Mouse (Mus musculus): ENCODE results near the gene Gm5431. TPM values are rescaled to one million over a fixed set of nuclear protein-coding genes. Genes with fewer than 3 reads are reported as not detected.
A peak's percentile ranks its signal among the peaks of the same experiment; 100 is the strongest.

The Gm5431 gene
- polyA plus RNA-seq, 1 experiment from 2014 or later: 0.30 TPM

- Histone ChIP-seq H3K4me3 (ENCODE audit: low read depth, low read length) (no peak overlapping the region), H3K4me1 (replicated peaks; ENCODE audit: control insufficient read depth, insufficient read depth, low read length) (peaks cover 22% of the 10 kb centered on the region), H3K9me3 (ENCODE audit: control insufficient read depth, low read length) (no peaks in the 10 kb centered on the region), H3K27ac (ENCODE audit: low read depth) (no peak overlapping the region), H3K4me2 (ENCODE audit: low read length) (no peak overlapping the region), H3K27me3 (replicated peaks; ENCODE audit: control insufficient read depth, insufficient read depth, low read length) (no peaks in the 10 kb centered on the region), H3K9ac (ENCODE audit: low read length) (no peak overlapping the region), H3K36me3 (ENCODE audit: control insufficient read depth, insufficient read depth, low read length) (no peaks in the 10 kb centered on the region)
- WGBS: 1% methylated on average over 4 of the region's 4 CpGs
- ATAC-seq (replicated peaks; ENCODE audit: low FRiP score, low TSS enrichment, low read depth) (peak; percentile 36; the same call in 1 of the 2 replicates), DNase-seq (ENCODE audit: low spot score) (peak; percentile 78)
Measured at GRCm38 (mm10) chr11:48874465-48874864, 27.5 kb downstream of the Gm5431 start.

- no peak overlapping the region for H3K9ac ChIP-seq (ENCODE audit: low read length)
- H3K4me2 ChIP-seq (ENCODE audit: low read length): peak overlapping the region; percentile 16; the same call in 1 of the 2 replicates
- WGBS: 53% methylated on average over 10 of the region's 10 CpGs
- H3K4me1 ChIP-seq (replicated peaks; ENCODE audit: control insufficient read depth, insufficient read depth, low read length): peaks cover 29% of the 10 kb centered on the region
- H3K9me3 ChIP-seq (ENCODE audit: control insufficient read depth, low read length): no peaks in the 10 kb centered on the region
- H3K27me3 ChIP-seq (replicated peaks; ENCODE audit: control insufficient read depth, insufficient read depth, low read length): no peaks in the 10 kb centered on the region
- peak overlapping the region; percentile 82 for H3K27ac ChIP-seq (ENCODE audit: low read depth)
- H3K36me3 ChIP-seq (ENCODE audit: control insufficient read depth, insufficient read depth, low read length): no peaks in the 10 kb centered on the region
- H3K4me3 ChIP-seq (ENCODE audit: low read depth, low read length): no peak overlapping the region
- DNase-seq (ENCODE audit: low spot score) (no peak), ATAC-seq (replicated peaks; ENCODE audit: low FRiP score, low TSS enrichment, low read depth) (peak; percentile 25; the same call in 1 of the 2 replicates)
Measured at GRCm38 (mm10) chr11:48873591-48874290, 28.3 kb downstream of the Gm5431 start.

GRCm38 (mm10) chr11:48872695-48873300, 29.2 kb downstream of the Gm5431 start:
- peaks cover 31% of the 10 kb centered on the region for H3K4me1 ChIP-seq (replicated peaks; ENCODE audit: control insufficient read depth, insufficient read depth, low read length)
- H3K9me3 ChIP-seq (ENCODE audit: control insufficient read depth, low read length): no peaks in the 10 kb centered on the region
- ATAC-seq (replicated peaks; ENCODE audit: low FRiP score, low TSS enrichment, low read depth) (peak; percentile 26), DNase-seq (ENCODE audit: low spot score) (no peak)
- 70% methylated on average over 7 of the region's 7 CpGs for WGBS
- H3K4me3 ChIP-seq (ENCODE audit: low read depth, low read length): no peak overlapping the region
- H3K9ac ChIP-seq (ENCODE audit: low read length): no peak overlapping the region
- no peaks in the 10 kb centered on the region for H3K27me3 ChIP-seq (replicated peaks; ENCODE audit: control insufficient read depth, insufficient read depth, low read length)
- no peaks in the 10 kb centered on the region for H3K36me3 ChIP-seq (ENCODE audit: control insufficient read depth, insufficient read depth, low read length)
- H3K27ac ChIP-seq (ENCODE audit: low read depth): peak overlapping the region; percentile 82
- peak overlapping the region; percentile 73 for H3K4me2 ChIP-seq (ENCODE audit: low read length)

- Histone ChIP-seq H3K4me2 (ENCODE audit: low read length) (peak overlapping the region; percentile 73), H3K4me3 (ENCODE audit: low read depth, low read length) (peak overlapping the region; percentile 49), H3K9me3 (ENCODE audit: control insufficient read depth, low read length) (no peaks in the 10 kb centered on the region), H3K27ac (ENCODE audit: low read depth) (peak overlapping the region; percentile 82), H3K9ac (ENCODE audit: low read length) (peak overlapping the region; percentile 66), H3K4me1 (replicated peaks; ENCODE audit: control insufficient read depth, insufficient read depth, low read length) (peaks cover 31% of the 10 kb centered on the region), H3K27me3 (replicated peaks; ENCODE audit: control insufficient read depth, insufficient read depth, low read length) (no peaks in the 10 kb centered on the region), H3K36me3 (ENCODE audit: control insufficient read depth, insufficient read depth, low read length) (no peaks in the 10 kb centered on the region)
- no peak for ATAC-seq (replicated peaks; ENCODE audit: low FRiP score, low TSS enrichment, low read depth)
- no peak for DNase-seq (ENCODE audit: low spot score)
- 13% methylated on average over 17 of the region's 17 CpGs for WGBS
Measured at GRCm38 (mm10) chr11:48871817-48872541, 30.0 kb downstream of the Gm5431 start.

GRCm38 (mm10) chr11:48871201-48871772, 30.7 kb downstream of the Gm5431 start, which contains the start of gene Irgm1:
Gene Irgm1, minus strand, starts transcription at chr11:48871683.
- Histone ChIP-seq H3K9ac (ENCODE audit: low read length) (peak within 1 kb of the TSS; percentile 66), H3K36me3 (ENCODE audit: control insufficient read depth, insufficient read depth, low read length) (peaks cover 4% of the 10 kb centered on the region; the same call in 1 of the 2 replicates), H3K27ac (ENCODE audit: low read depth) (peak within 1 kb of the TSS; percentile 82), H3K27me3 (replicated peaks; ENCODE audit: control insufficient read depth, insufficient read depth, low read length) (no peaks in the 10 kb centered on the region), H3K4me2 (ENCODE audit: low read length) (peak within 1 kb of the TSS; percentile 73), H3K4me1 (replicated peaks; ENCODE audit: control insufficient read depth, insufficient read depth, low read length) (peaks cover 31% of the 10 kb centered on the region), H3K4me3 (ENCODE audit: low read depth, low read length) (peak within 1 kb of the TSS; percentile 49), H3K9me3 (ENCODE audit: control insufficient read depth, low read length) (no peaks in the 10 kb centered on the region)
- DNase-seq (ENCODE audit: low spot score): peak; percentile 87
- under 1% methylated on average over 19 of the region's 19 CpGs for WGBS
- peak; percentile 20; the same call in 1 of the 2 replicates for ATAC-seq (replicated peaks; ENCODE audit: low FRiP score, low TSS enrichment, low read depth)

GRCm38 (mm10) chr11:48870781-48871180, 31.2 kb downstream of the Gm5431 start:
- Histone ChIP-seq H3K4me2 (ENCODE audit: low read length) (peak overlapping the region; percentile 73), H3K36me3 (ENCODE audit: control insufficient read depth, insufficient read depth, low read length) (peaks cover 9% of the 10 kb centered on the region; the same call in 1 of the 2 replicates), H3K9ac (ENCODE audit: low read length) (peak overlapping the region; percentile 66), H3K4me3 (ENCODE audit: low read depth, low read length) (peak overlapping the region; percentile 49), H3K4me1 (replicated peaks; ENCODE audit: control insufficient read depth, insufficient read depth, low read length) (peaks cover 31% of the 10 kb centered on the region), H3K9me3 (ENCODE audit: control insufficient read depth, low read length) (no peaks in the 10 kb centered on the region), H3K27ac (ENCODE audit: low read depth) (peak overlapping the region; percentile 82), H3K27me3 (replicated peaks; ENCODE audit: control insufficient read depth, insufficient read depth, low read length) (no peaks in the 10 kb centered on the region)
- 24% methylated on average over 7 of the region's 7 CpGs for WGBS
- DNase-seq (ENCODE audit: low spot score): no peak
- ATAC-seq (replicated peaks; ENCODE audit: low FRiP score, low TSS enrichment, low read depth): no peak

- no peak; the same call in 1 of the 2 replicates for ATAC-seq (replicated peaks; ENCODE audit: low FRiP score, low TSS enrichment, low read depth)
- Histone ChIP-seq H3K9me3 (ENCODE audit: control insufficient read depth, low read length) (no peaks in the 10 kb centered on the region), H3K27ac (ENCODE audit: low read depth) (peak overlapping the region; percentile 54; the same call in 1 of the 2 replicates), H3K27me3 (replicated peaks; ENCODE audit: control insufficient read depth, insufficient read depth, low read length) (no peaks in the 10 kb centered on the region), H3K4me3 (ENCODE audit: low read depth, low read length) (peak overlapping the region; percentile 49), H3K36me3 (ENCODE audit: control insufficient read depth, insufficient read depth, low read length) (peaks cover 16% of the 10 kb centered on the region; the same call in 1 of the 2 replicates), H3K9ac (ENCODE audit: low read length) (peak overlapping the region; percentile 27; the same call in 1 of the 2 replicates), H3K4me2 (ENCODE audit: low read length) (peak overlapping the region; percentile 73), H3K4me1 (replicated peaks; ENCODE audit: control insufficient read depth, insufficient read depth, low read length) (peaks cover 31% of the 10 kb centered on the region)
- no peak for DNase-seq (ENCODE audit: low spot score)
- WGBS: 42% methylated on average over 7 of the region's 7 CpGs
Measured at GRCm38 (mm10) chr11:48869380-48870110, 32.5 kb downstream of the Gm5431 start.

All from intestine, embryonic 14.5 days (tissue).